Mouse (Mus musculus): ENCODE measurements around the gene Ptprt.
"Not testable (repeated sequence)": the region's sequence is repeated elsewhere in the genome, so short reads cannot be mapped to it uniquely, and the experiment has no call there.

The Ptprt gene

GRCm38 (mm10) chr2:162217896-162218295, 443.1 kb downstream of the Ptprt start:
- no peak for DNase-seq (ENCODE audit: low read depth, low spot score)

DNA sequence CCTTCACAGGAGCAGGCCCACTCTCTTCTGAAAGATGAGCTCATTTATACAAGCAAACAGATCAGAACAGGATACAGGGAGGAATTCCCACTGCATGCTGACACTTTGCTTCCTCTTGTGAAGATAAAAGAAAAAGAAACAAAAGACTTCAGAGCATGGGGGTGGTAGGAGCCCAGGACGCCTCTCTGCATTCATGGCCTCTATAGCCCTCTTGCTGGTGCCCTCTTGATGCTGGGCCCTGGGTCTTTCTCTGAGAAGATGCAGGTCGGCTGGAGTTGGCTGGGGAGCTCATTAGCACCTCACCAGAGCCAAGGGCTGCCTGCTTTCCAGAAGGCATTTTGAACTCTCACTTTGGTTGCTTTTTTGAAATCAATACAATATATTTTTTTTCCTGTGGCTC, 448.6 kb downstream of the Ptprt start:
- no peak for DNase-seq (ENCODE audit: low read depth, low spot score)

DNA sequence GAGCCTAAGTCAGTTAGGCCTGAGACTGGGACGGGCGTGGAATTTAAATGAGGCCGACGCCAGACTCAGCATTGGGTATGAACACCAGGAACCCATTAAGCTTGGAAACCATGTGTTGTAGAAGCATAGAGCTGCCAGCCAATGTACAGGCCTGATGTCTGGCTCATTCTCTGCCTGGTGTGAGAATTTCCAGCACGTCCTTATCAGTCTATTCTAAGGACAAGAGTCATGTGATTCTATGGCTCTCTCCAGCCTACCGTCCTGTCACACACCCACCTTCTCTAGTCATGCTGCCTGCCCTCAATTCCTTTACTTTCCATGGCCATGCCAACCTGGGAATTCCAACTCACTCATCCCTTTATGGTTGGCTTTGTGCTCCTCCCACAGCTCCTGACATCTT, 450.4 kb downstream of the Ptprt start:
- DNase-seq (ENCODE audit: low read depth, low spot score), result no peak

- DNase-seq (ENCODE audit: low read depth, low spot score), result no peak
Measured at GRCm38 (mm10) chr2:162197316-162197715, 463.6 kb downstream of the Ptprt start.

DNA sequence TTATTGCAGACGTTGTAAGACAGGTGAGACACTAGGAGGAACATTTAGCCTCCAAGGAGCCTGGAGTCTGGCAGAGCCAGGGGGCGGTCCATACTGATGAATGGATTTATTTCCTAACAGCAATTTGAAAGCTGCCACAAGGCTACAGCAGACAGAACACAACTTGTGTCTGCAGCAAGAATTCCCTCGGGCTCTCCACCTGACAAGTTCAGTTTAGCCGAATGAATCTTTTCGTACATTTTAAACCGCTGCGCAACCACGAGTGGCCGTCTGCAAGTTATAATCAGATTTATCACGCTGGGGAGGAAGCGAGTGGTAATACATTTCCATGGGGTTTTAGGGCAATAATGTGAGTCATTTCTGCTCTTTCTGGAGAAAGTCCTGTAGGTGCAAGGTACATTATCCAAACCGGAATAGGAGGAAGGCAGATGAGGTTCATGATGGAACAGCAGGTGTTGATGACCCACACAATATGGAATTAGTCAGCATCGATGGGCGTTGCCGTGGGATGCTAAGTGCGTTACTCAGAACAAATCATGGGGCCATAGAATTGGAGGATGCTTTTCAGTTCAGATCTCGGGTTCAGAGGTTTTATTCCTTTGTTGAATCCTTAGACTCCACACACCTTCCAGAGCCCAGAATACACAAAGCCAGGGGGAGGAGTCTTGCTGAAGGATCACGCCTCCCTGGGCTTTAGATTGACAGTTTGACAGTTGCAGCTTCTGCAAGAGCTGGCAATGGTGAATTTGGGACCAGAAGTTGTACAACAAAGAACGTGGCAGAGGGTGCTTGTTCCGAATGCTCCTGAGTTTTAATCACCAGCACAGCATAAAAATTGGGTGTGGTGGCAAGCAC, 478.1 kb downstream of the Ptprt start:
- DNase-seq (ENCODE audit: low read depth, low spot score), result no peak

DNA sequence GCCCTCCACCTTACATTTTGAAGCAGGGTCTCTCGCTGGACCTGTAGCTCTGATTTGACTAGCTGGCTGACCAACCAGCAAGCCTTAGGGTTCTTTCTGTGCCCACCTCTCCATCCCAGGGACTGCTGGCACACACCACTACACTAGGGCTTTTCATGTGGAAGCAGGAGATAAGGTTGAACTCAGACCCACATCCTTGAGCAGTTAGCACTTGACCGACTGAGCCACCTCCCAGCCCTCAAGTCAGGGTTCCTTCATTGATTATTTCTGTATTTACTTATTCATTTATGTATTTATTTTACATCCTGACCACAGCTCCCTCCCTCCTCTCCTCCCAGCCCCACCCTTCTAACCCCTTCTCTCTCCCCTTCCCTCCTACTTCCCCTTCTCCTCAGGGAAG, 479.1 kb downstream of the Ptprt start:
- no peak for DNase-seq (ENCODE audit: low read depth, low spot score)

GRCm38 (mm10) chr2:162172529-162172928, 488.4 kb downstream of the Ptprt start:
- DNase-seq (ENCODE audit: low read depth, low spot score), result no peak

DNA sequence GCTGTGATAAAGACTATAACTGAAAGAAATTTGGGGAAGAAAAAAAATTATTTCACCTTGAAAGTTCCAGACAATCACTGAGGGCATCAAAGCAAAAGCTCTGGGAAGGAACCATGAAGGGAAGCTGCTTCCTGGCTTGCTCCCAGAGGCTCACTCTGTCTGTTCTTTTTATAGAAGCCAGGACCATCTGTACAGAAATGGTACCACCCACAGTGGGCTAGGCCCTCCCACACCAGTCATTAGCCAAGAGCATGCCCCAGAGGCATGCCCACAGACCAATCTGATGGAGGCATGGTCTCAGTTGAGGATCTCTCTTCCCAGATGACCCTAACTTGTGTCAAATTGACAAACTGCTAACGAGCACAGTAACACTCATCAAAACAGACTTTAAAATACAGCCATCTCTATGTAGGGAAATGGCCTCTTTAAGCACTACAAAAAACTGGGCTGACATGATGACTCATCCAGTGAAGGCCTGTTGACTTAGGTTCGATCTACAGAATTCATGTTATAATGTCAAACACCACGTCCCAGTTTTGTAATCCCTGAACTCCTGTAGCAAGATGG, 519.0 kb downstream of the Ptprt start:
- DNase-seq (ENCODE audit: low read depth, low spot score), result no peak

- DNase-seq (ENCODE audit: low read depth, low spot score), result not testable (repeated sequence)
Measured at GRCm38 (mm10) chr2:162136176-162136575, 524.8 kb downstream of the Ptprt start.

DNA sequence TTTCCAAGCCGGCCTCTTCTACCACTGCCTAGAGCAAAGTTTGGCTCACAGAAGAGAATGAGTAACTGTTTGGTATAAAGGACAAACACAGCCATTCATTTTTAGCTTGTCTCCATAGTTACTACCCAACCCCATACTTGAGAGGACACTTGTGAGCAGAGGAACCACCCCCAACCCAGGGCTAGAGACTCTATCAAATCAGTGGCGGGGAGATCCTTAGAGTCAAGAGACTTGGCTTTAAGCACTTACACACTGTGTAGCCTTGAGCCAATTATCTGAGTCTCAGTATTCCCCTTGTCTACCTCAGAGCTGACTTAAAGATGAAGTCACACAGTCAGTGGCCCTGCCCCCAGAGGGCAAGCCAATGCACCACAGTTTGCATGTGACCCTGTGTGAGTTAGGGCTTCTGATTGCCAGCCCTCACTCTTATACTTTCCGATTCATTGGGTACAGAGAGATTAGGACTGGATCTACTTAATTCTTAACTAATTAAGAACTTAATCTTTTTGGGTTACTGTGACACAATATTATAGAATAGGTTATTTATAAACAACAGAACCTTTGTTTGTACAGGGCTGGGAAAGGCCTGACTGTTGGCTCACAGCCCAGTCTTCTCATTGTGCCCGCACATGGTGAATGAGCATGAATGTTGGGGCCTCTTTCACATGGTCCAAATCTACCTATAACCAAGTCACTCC, 529.2 kb downstream of the Ptprt start:
- DNase-seq (ENCODE audit: low read depth, low spot score), result no peak

- no peak for DNase-seq (ENCODE audit: low read depth, low spot score)
Measured at GRCm38 (mm10) chr2:162129896-162130295, 531.1 kb downstream of the Ptprt start.

- no peak for DNase-seq (ENCODE audit: low read depth, low spot score)
Measured at GRCm38 (mm10) chr2:162118041-162118440, 542.9 kb downstream of the Ptprt start.

DNA sequence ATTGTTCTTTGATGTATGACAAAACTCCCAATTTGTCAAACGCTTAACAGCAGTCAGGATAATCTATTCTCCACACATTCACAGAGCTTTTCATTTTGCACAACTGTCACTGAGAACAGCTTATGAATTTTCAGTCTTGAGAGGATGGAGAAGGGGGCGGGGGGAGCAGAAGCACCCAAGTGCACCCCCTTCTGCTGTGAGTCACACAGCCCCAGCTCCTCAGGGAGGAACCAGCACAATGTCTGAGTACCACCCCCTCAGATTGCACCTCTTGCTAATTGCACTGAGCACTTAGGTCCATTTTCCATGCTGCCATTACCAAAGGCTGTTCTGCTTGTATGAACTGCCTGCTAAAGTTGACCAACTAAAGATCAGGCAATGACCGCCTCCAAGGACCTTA, 578.6 kb downstream of the Ptprt start:
- no peak for DNase-seq (ENCODE audit: low read depth, low spot score)

- no peak for DNase-seq (ENCODE audit: low read depth, low spot score)
Measured at GRCm38 (mm10) chr2:162080717-162081398, 580.1 kb downstream of the Ptprt start.

GRCm38 (mm10) chr2:162078571-162079280, 582.2 kb downstream of the Ptprt start:
- no peak for DNase-seq (ENCODE audit: low read depth, low spot score)

DNA sequence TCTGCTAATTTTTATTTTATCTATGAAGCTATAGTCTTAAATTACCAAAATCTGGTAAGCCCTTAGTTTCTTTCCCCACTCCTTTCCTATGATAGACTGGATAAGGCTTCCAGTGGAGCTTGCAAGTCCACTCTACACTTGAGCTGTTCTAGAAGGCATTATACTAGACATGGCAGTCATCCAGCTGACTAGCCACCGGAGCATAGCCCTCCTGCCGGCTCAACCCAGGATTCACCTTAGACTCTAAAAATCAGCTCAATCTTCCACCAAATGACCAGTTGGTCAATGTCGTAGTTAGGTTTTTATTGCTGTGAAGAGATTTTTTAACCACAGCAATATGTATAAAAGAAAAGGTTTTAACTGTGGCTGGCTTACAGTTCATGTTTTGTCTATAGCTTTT, 608.1 kb downstream of the Ptprt start:
- no peak for DNase-seq (ENCODE audit: low read depth, low spot score)

DNA sequence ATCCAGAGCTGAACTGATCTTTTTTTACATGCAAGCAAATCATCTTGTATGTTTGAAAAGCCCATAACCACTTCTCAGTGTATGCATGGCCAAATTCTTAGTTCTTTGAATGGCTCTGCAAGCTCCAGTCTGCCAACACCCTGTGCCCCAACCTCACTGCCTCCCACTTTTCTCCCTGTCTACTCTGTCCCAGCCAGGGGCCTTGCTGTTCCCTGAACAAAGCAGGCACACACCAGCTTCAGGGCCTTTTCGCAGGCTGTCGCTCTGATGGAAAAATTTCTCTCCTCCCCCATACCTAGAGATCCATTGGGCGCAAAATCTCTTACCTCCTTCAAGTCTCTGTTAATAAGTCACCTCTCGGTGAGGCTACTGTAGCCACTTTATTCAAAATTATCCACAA, 610.7 kb downstream of the Ptprt start:
- DNase-seq (ENCODE audit: low read depth, low spot score), result no peak

GRCm38 (mm10) chr2:162035615-162036014, 625.3 kb downstream of the Ptprt start:
- DNase-seq (ENCODE audit: low read depth, low spot score), result no peak

- DNase-seq (ENCODE audit: low read depth, low spot score), result no peak
Measured at GRCm38 (mm10) chr2:162031636-162032035, 629.3 kb downstream of the Ptprt start.

- DNase-seq (ENCODE audit: low read depth, low spot score), result no peak
Measured at GRCm38 (mm10) chr2:162001016-162001415, 659.9 kb downstream of the Ptprt start.

GRCm38 (mm10) chr2:161982311-161982710, 678.6 kb downstream of the Ptprt start:
- no peak for DNase-seq (ENCODE audit: low read depth, low spot score)

Data from CD4-positive, CD25-positive, alpha-beta regulatory T cell, adult 2 months (primary cell).